Mouse (Mus musculus) heart, embryonic 16.5 days (tissue): ENCODE measurements around the gene Gm44511. TPM values are rescaled to one million over a fixed set of nuclear protein-coding genes. Genes with fewer than 3 reads are reported as not detected.

Experiments
- ATAC-seq: fragments of 200-750 bp; cut with Nextera tagmentation; replicated peaks from 2 replicates; pipeline ENCODE4 v1.8.0; 2017; ENCODE audit warnings: moderate number of reproducible peaks; ENCODE audit not compliant: insufficient read depth, low FRiP score; ENCODE audit errors: extremely low read depth
- H3K27ac ChIP-seq: fragments of 300-500 bp; sonication (generic); 2 replicates; pipeline ENCODE4 v1.5.1; 2014; ENCODE audit warnings: mild to moderate bottlenecking, low read length, control low read depth, moderate library complexity
- H3K27me3 ChIP-seq: fragments of 300-500 bp; sonication (generic); 2 replicates; pipeline ENCODE4 v1.6.1; 2014; ENCODE audit warnings: low read length, mixed read lengths; ENCODE audit not compliant: control insufficient read depth, insufficient read depth
- H3K36me3 ChIP-seq: fragments of 300-500 bp; sonication (generic); 2 replicates; pipeline ENCODE4 v1.6.1; 2014; ENCODE audit not compliant: control insufficient read depth, insufficient read depth
- H3K4me1 ChIP-seq: fragments of 300-500 bp; sonication (generic); 2 replicates; pipeline ENCODE4 v1.6.1; 2014; ENCODE audit warnings: low read length, mixed read lengths; ENCODE audit not compliant: control insufficient read depth, insufficient read depth
- H3K4me2 ChIP-seq: fragments of 300-500 bp; sonication (generic); 2 replicates; pipeline ENCODE4 v1.6.1; 2014; ENCODE audit warnings: low read depth, mild to moderate bottlenecking, control low read depth, low read length
- H3K4me3 ChIP-seq: fragments of 300-500 bp; sonication (generic); 2 replicates; pipeline ENCODE4 v1.5.1; 2014; ENCODE audit warnings: mild to moderate bottlenecking, control low read depth, low read length
- H3K9ac ChIP-seq: fragments of 300-500 bp; sonication (generic); 2 replicates; pipeline ENCODE4 v1.6.1; 2014; ENCODE audit warnings: low read length, control low read depth
- H3K9me3 ChIP-seq: fragments of 300-500 bp; sonication (generic); replicated peaks from 2 replicates; pipeline ENCODE4 v1.6.1; 2016; ENCODE audit warnings: low read length; ENCODE audit not compliant: control insufficient read depth
- WGBS: fragments of 180-500 bp; shearing (Covaris S2); extraction: QIAGEN DNeasy Blood & Tissue Kit; methylation state at CpG from one replicate; pipeline ENCODE4 v1.1.7; 2014; 5-methylcytosine and 5-hydroxymethylcytosine counted together
- polyA plus RNA-seq: library from polyadenylated mRNA; unstranded; fragments of >200 nt; fragmentation: Nextera tagmentation; extraction: Ambion mirVana; gene quantifications from 2 replicates; pipeline ENCODE4 v1.2.1, GENCODE M21; 2015

Gene Gm44511
- polyA plus RNA-seq: 0.26 TPM in 1 of 2 replicates, not detected in the other

DNA sequence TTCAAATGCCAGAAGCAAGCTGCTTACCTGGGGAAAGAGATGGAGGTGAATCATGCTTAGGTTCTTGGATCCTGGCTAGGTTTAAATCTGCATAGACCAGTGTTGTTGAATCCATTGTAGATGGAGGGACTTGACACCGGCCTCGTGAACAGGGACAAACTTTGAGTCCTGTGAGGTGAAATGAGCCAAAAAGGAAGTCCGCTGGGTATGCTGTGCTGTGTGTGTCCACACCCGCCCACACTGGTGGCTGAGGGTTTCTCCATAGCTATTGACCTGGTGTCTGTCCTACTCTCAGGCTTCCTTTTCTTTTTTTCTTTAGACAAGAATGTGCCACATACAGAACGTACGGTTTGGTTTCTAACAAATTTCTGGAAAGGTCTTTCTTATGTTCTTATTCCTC lies at the start of gene Gm44511, which contains the start of gene Klrb1b:
Gene Gm44511 (minus strand): TSS at position 184 of the 400 bp plus-strand sequence.
Gene Klrb1b (minus strand): TSS at position 200 of the 400 bp plus-strand sequence.
- H3K4me2 ChIP-seq: no peak within 1 kb of the TSS
- H3K27ac ChIP-seq: no peak within 1 kb of the TSS
- WGBS: 82% methylated on average over 6 of the region's 6 CpGs
- H3K4me1 ChIP-seq: no peaks in the 10 kb centered on the region
- no peaks in the 10 kb centered on the region for H3K9me3 ChIP-seq
- H3K4me3 ChIP-seq: no peak within 1 kb of the TSS
- no peaks in the 10 kb centered on the region for H3K36me3 ChIP-seq
- H3K27me3 ChIP-seq: no peaks in the 10 kb centered on the region
- H3K9ac ChIP-seq: no peak within 1 kb of the TSS
- ATAC-seq: no peak

GRCm38 (mm10) chr6:128871910-128872610 lies 45.9 kb upstream of the Gm44511 start:
- Histone ChIP-seq H3K27ac (no peak overlapping the region), H3K4me1 (no peaks in the 10 kb centered on the region), H3K36me3 (no peaks in the 10 kb centered on the region), H3K27me3 (no peaks in the 10 kb centered on the region), H3K4me3 (no peak overlapping the region), H3K9me3 (peaks cover 4% of the 10 kb centered on the region; the same call in 1 of the 2 replicates), H3K4me2 (no peak overlapping the region), H3K9ac (no peak overlapping the region)
- 72% methylated on average over 1 of the region's 1 CpGs for WGBS
- no peak for ATAC-seq

GRCm38 (mm10) chr6:128868861-128869260 lies 42.7 kb upstream of the Gm44511 start:
- no peak overlapping the region for H3K9ac ChIP-seq
- H3K36me3 ChIP-seq: no peaks in the 10 kb centered on the region
- H3K27me3 ChIP-seq: no peaks in the 10 kb centered on the region
- no peak for ATAC-seq
- H3K27ac ChIP-seq: no peak overlapping the region
- 28% methylated on average over 3 of the region's 3 CpGs for WGBS
- no peaks in the 10 kb centered on the region for H3K9me3 ChIP-seq
- H3K4me3 ChIP-seq: no peak overlapping the region
- H3K4me1 ChIP-seq: no peaks in the 10 kb centered on the region
- no peak overlapping the region for H3K4me2 ChIP-seq

- 64% methylated on average over 2 of the region's 2 CpGs for WGBS
- no peaks in the 10 kb centered on the region for H3K9me3 ChIP-seq
- H3K27me3 ChIP-seq: no peaks in the 10 kb centered on the region; the same call in 1 of the 2 replicates
- no peak overlapping the region for H3K27ac ChIP-seq
- peaks cover 3% of the 10 kb centered on the region; the same call in 1 of the 2 replicates for H3K4me1 ChIP-seq
- no peak overlapping the region for H3K9ac ChIP-seq
- H3K4me2 ChIP-seq: no peak overlapping the region
- H3K4me3 ChIP-seq: no peak overlapping the region
- no peak for ATAC-seq
- no peaks in the 10 kb centered on the region for H3K36me3 ChIP-seq
Measured at GRCm38 (mm10) chr6:128857976-128858375, 31.9 kb upstream of the Gm44511 start.

DNA sequence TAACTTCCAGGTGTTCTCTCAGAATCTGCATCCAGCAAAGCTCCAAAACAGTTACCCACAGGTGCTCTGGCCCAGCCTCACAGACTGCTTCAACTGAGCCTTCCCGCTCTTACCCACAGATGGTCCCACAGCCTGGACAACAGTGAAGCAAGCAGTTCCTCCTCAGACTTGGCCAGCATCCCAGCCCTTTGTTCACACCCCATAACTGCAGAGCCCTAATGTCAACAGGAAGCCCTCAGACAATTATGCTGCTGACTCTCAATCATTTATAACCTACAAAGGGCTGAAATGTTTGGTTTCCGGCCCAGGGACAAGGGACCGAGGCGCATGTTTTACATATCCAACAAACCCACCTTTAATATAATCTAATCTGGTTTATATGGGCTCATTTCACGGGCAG lies 30.1 kb upstream of the Gm44511 start:
- 29% methylated on average over 5 of the region's 5 CpGs for WGBS
- H3K4me3 ChIP-seq: no peak overlapping the region
- H3K27me3 ChIP-seq: no peaks in the 10 kb centered on the region; the same call in 1 of the 2 replicates
- H3K9ac ChIP-seq: no peak overlapping the region
- H3K27ac ChIP-seq: peak overlapping the region; percentile 48; the same call in 1 of the 2 replicates
- peak; percentile 89 for ATAC-seq
- peaks cover 3% of the 10 kb centered on the region; the same call in 1 of the 2 replicates for H3K4me1 ChIP-seq
- H3K4me2 ChIP-seq: no peak overlapping the region
- H3K36me3 ChIP-seq: no peaks in the 10 kb centered on the region
- H3K9me3 ChIP-seq: no peaks in the 10 kb centered on the region

DNA sequence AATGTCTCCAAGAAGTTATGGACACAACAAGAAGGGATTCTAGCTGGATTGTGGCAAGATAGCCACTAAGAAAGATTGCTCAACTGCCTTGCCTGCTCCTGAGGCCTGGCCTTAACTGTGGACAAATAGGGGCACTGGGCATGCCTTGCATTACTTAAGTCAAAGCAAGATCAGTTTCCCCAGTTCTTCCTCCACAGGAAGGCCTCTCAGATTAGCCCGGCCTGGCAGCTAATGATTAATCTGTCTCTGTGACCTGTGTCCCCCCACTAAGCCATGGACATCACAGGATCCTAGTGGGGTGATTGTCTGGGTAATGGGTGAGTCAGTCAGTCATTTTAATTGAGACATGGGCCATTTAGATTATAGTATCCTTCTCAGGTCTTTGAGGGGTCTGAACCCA lies 29.4 kb upstream of the Gm44511 start:
- H3K9me3 ChIP-seq: no peaks in the 10 kb centered on the region
- no peaks in the 10 kb centered on the region; the same call in 1 of the 2 replicates for H3K27me3 ChIP-seq
- H3K4me1 ChIP-seq: peaks cover 9% of the 10 kb centered on the region
- no peak for ATAC-seq
- H3K36me3 ChIP-seq: no peaks in the 10 kb centered on the region
- H3K4me2 ChIP-seq: no peak overlapping the region
- H3K9ac ChIP-seq: no peak overlapping the region
- H3K4me3 ChIP-seq: no peak overlapping the region
- 33% methylated on average over 1 of the region's 1 CpGs for WGBS
- H3K27ac ChIP-seq: no peak overlapping the region

DNA sequence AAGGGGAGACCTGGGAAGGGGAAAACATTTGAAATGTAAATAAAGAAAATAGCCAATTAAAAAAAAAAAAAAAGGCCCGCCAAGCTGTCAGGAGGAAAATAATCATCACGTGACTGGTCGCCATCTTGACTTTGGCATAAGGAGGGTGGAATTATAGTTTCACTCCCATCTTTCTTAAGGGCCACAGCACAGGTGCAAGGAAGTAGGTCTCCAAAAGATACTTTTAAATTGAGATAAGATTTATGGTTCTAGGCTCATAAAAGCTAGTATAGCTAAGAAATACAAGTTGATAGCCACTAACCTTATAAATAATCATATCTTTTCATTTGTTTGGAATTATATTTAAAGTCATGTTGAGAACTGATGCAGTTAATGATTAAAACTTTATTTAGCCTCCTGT lies 28.8 kb upstream of the Gm44511 start:
- no peak for ATAC-seq
- H3K4me1 ChIP-seq: peaks cover 13% of the 10 kb centered on the region
- no peak overlapping the region for H3K27ac ChIP-seq
- no peaks in the 10 kb centered on the region; the same call in 1 of the 2 replicates for H3K27me3 ChIP-seq
- H3K4me2 ChIP-seq: no peak overlapping the region
- no peaks in the 10 kb centered on the region for H3K36me3 ChIP-seq
- WGBS: 85% methylated on average over 3 of the region's 3 CpGs
- no peak overlapping the region for H3K4me3 ChIP-seq
- H3K9me3 ChIP-seq: no peaks in the 10 kb centered on the region
- no peak overlapping the region for H3K9ac ChIP-seq

DNA sequence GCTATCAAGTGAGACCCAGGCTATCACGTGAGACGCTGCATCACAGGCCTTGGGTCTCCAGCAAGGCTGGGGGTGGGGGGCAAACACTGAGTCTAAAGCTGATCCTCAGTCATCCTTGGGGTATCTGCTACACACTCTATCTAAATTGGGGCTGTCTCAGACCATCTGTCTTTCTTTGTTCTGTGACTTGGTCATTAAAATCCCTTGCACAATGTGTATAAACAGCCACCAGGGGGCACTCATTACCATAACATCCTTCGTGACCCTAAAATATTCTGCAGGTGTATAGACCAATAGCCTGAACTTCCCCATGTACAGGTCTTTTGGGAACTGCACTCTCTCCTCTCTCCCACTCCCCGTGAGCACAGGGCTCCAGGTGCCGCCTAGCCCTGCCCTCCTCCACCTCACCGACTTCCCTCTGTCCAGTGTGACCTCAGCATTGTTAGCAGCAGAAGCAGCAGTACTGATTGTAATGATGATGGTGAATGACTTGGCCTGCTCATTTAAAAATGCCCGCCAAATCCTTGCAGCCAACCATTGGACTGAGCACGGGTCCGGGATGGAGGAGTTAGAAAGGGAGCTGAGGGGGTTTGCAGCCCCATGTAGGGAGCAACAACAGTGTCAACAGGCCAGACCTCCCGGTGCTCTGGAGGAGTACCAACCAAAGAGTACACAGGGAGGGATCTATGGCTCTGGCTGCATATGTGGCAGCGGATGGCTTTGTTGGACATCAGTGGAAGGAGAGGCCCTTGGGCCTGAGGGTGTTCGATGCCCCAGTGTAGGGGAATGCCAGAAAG lies 28.1 kb upstream of the Gm44511 start:
- WGBS: 45% methylated on average over 12 of the region's 12 CpGs
- no peak overlapping the region for H3K4me3 ChIP-seq
- ATAC-seq: 0 out of 2 replicates have a peak, but pooled peaks have one; percentile 26
- no peak overlapping the region for H3K4me2 ChIP-seq
- H3K27me3 ChIP-seq: no peaks in the 10 kb centered on the region; the same call in 1 of the 2 replicates
- H3K27ac ChIP-seq: no peak overlapping the region
- H3K36me3 ChIP-seq: no peaks in the 10 kb centered on the region
- no peaks in the 10 kb centered on the region for H3K9me3 ChIP-seq
- peaks cover 13% of the 10 kb centered on the region for H3K4me1 ChIP-seq
- H3K9ac ChIP-seq: no peak overlapping the region

DNA sequence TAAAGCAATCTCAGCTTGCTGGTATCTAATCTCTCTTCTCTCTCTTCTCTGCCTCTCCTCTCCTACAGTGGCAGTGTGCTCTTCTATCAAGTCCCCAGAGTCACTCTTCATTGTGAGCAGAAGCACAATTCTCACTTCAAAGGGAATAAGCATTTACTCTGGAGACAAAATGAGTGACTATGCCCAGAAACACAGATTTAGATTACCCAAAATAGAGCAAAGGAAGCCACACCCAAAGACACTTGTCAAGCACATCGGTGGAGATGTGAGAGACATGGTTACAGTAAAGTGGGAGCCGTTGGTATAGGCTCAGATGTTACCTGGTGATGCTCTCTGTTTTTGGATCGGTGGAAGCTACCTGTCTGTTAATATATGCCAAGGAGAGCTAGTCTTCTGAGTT lies 26.7 kb upstream of the Gm44511 start:
- Histone ChIP-seq H3K36me3 (no peaks in the 10 kb centered on the region), H3K9ac (no peak overlapping the region), H3K4me2 (no peak overlapping the region), H3K4me1 (peaks cover 13% of the 10 kb centered on the region), H3K4me3 (no peak overlapping the region), H3K27me3 (no peaks in the 10 kb centered on the region; the same call in 1 of the 2 replicates), H3K9me3 (no peaks in the 10 kb centered on the region), H3K27ac (no peak overlapping the region)
- no peak for ATAC-seq
- 53% methylated on average over 3 of the region's 3 CpGs for WGBS
